Mouse (Mus musculus): ENCODE data around the gene Fam131b. TPM values are rescaled to one million over a fixed set of nuclear protein-coding genes. Genes with fewer than 3 reads are reported as not detected.

Fam131b gene
- 1 to 10 TPM; 1.6 to 1.7 TPM for total RNA-seq (2021)

- peak; percentile 46 for DNase-seq
These were observed at the start of gene Fam131b for GRCm38 (mm10) chr6:42324482-42325267. Fam131b (minus strand) TSS chr6:42324643.

- peak; percentile 14 for DNase-seq
These were observed 49.4 kb upstream of the Fam131b start for GRCm38 (mm10) chr6:42373669-42374430.

- DNase-seq = peak; percentile 71
These were observed 48.5 kb upstream of the Fam131b start, which contains the start of gene Epha1 for GRCm38 (mm10) chr6:42372816-42373547. Epha1 (minus strand) TSS chr6:42373268.

GRCm38 (mm10) chr6:42372421-42372815 lies 48.0 kb upstream of the Fam131b start:
- DNase-seq = no peak

- DNase-seq = no peak
These were observed 47.6 kb upstream of the Fam131b start for GRCm38 (mm10) chr6:42372001-42372400.

GRCm38 (mm10) chr6:42370630-42371363 lies 46.4 kb upstream of the Fam131b start:
- peak; percentile 56 for DNase-seq

- DNase-seq = peak; percentile 62
These were observed 45.4 kb upstream of the Fam131b start for GRCm38 (mm10) chr6:42369870-42370269.

- DNase-seq = no peak
These were observed 40.8 kb upstream of the Fam131b start for GRCm38 (mm10) chr6:42365215-42365614.

- DNase-seq = no peak
These were observed 40.2 kb upstream of the Fam131b start for GRCm38 (mm10) chr6:42364607-42365006.

GRCm38 (mm10) chr6:42364066-42364465 lies 39.6 kb upstream of the Fam131b start:
- no peak for DNase-seq

- DNase-seq = peak; percentile 21
These were observed 38.5 kb upstream of the Fam131b start for GRCm38 (mm10) chr6:42362974-42363373.

- peak; percentile 18 for DNase-seq
These were observed 38.1 kb upstream of the Fam131b start for GRCm38 (mm10) chr6:42362497-42362896.

GRCm38 (mm10) chr6:42362074-42362473 lies 37.6 kb upstream of the Fam131b start:
- DNase-seq = peak; percentile 35

- peak; percentile 17 for DNase-seq
These were observed 36.8 kb upstream of the Fam131b start for GRCm38 (mm10) chr6:42361041-42361895.

GRCm38 (mm10) chr6:42360231-42360840 lies 35.9 kb upstream of the Fam131b start:
- DNase-seq = peak; percentile 24

- DNase-seq = peak; percentile 47
These were observed 35.1 kb upstream of the Fam131b start for GRCm38 (mm10) chr6:42359364-42360147.

GRCm38 (mm10) chr6:42358901-42359300 lies 34.5 kb upstream of the Fam131b start:
- peak; percentile 30 for DNase-seq

- DNase-seq = peak; percentile 10
These were observed 33.5 kb upstream of the Fam131b start for GRCm38 (mm10) chr6:42357901-42358300.

GRCm38 (mm10) chr6:42356913-42357312 lies 32.5 kb upstream of the Fam131b start:
- DNase-seq = no peak

Measured in heart, postnatal 4 days (tissue).